Mouse (Mus musculus) liver, embryonic 15.5 days (tissue): ENCODE data around the gene Ctnnbl1. TPM values are rescaled to one million over a fixed set of nuclear protein-coding genes. Genes with fewer than 3 reads are reported as not detected.

Experiments
- ATAC-seq: fragments of 200-750 bp; cut with Nextera tagmentation; 2 replicates; pipeline ENCODE4 v1.8.0; 2017; ENCODE audit warnings: moderate number of reproducible peaks, mild to moderate bottlenecking, moderate library complexity; ENCODE audit not compliant: insufficient read depth
- H3K27ac ChIP-seq: fragments of 300-500 bp; sonication (generic); replicated peaks from 2 replicates; pipeline ENCODE4 v1.5.1; 2015; ENCODE audit warnings: mild to moderate bottlenecking, inconsistent platforms
- H3K27me3 ChIP-seq: fragments of 300-500 bp; sonication (generic); 2 replicates; pipeline ENCODE4 v1.6.1; 2015; ENCODE audit warnings: mild to moderate bottlenecking, inconsistent platforms
- H3K36me3 ChIP-seq: fragments of 300-500 bp; sonication (generic); replicated peaks from 2 replicates; pipeline ENCODE4 v1.6.1; 2015; ENCODE audit warnings: moderate library complexity, mild to moderate bottlenecking, inconsistent platforms
- H3K4me1 ChIP-seq: fragments of 300-500 bp; sonication (generic); replicated peaks from 2 replicates; pipeline ENCODE4 v1.6.1; 2015; ENCODE audit warnings: inconsistent platforms
- H3K4me2 ChIP-seq: fragments of 300-500 bp; sonication (generic); 2 replicates; pipeline ENCODE4 v1.6.1; 2015; ENCODE audit warnings: moderate library complexity, mild to moderate bottlenecking, inconsistent platforms
- H3K4me3 ChIP-seq: fragments of 300-500 bp; sonication (generic); replicated peaks from 2 replicates; pipeline ENCODE4 v1.5.1; 2015; ENCODE audit warnings: mild to moderate bottlenecking, inconsistent platforms
- H3K9ac ChIP-seq: fragments of 300-500 bp; sonication (generic); 2 replicates; pipeline ENCODE4 v1.6.1; 2015; ENCODE audit warnings: moderate library complexity, mild to moderate bottlenecking, inconsistent platforms
- H3K9me3 ChIP-seq: fragments of 300-500 bp; sonication (generic); replicated peaks from 2 replicates; pipeline ENCODE4 v1.6.1; 2016; ENCODE audit warnings: inconsistent platforms
- WGBS: fragments of 180-500 bp; shearing (Covaris S2); methylation state at CpG from one replicate; pipeline ENCODE4 v1.1.7; 2015; ENCODE audit warnings: mixed read lengths; ENCODE audit not compliant: insufficient replicate concordance; 5-methylcytosine and 5-hydroxymethylcytosine counted together
- polyA plus RNA-seq: library from polyadenylated mRNA; unstranded; fragments of >200 nt; fragmentation: Nextera tagmentation; extraction: Ambion mirVana; gene quantifications from 2 replicates; pipeline ENCODE4 v1.2.1, GENCODE M21; 2015

Ctnnbl1 gene
- polyA plus RNA-seq, 1 experiment from 2014 or later, result 20.7 TPM

DNA sequence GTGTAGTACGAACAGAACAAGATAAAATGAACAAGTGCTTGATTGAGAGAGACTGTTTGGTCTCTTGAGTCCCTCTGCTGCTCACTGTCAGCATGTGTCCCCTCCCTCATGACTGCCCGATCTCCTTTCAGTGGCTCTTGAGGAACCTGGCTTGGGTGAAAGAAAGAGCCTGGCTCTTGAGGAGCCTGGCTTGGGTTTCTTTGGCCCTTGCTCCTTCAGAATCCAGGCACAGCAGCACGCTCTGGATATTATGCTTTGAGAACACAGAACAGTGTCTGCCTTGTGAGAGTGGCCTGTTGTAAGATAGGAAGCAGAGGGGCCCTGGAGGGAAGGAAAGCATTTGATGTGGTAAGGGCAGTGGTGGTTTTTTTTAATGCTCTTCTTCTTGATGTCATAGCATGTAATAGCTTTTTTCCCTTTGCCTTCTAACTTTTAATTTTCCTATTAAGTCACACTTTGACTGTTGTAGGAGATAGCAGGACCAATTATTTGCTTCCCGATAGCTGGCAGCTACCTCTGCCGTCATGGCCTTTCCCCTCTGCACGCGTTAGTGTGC is 71.2 kb downstream of the Ctnnbl1 start:
- 0 out of 2 replicates have a peak, but pooled peaks cover 4% of the 10 kb centered on the region for H3K4me1 ChIP-seq
- no peak overlapping the region for H3K4me2 ChIP-seq
- ATAC-seq, result no peak
- H3K4me3 ChIP-seq, result no peak overlapping the region
- no peak overlapping the region for H3K9ac ChIP-seq
- peaks cover 4% of the 10 kb centered on the region; the same call in 1 of the 2 replicates for H3K36me3 ChIP-seq
- no peak overlapping the region for H3K27ac ChIP-seq
- H3K9me3 ChIP-seq, result no peaks in the 10 kb centered on the region
- no peaks in the 10 kb centered on the region for H3K27me3 ChIP-seq
- WGBS, result 69% methylated on average over 7 of the region's 7 CpGs

- Histone ChIP-seq H3K4me2 (no peak overlapping the region), H3K36me3 (peaks cover 4% of the 10 kb centered on the region; the same call in 1 of the 2 replicates), H3K4me3 (no peak overlapping the region), H3K27me3 (no peaks in the 10 kb centered on the region), H3K9me3 (no peaks in the 10 kb centered on the region), H3K4me1 (0 out of 2 replicates have a peak, but pooled peaks cover 4% of the 10 kb centered on the region), H3K9ac (no peak overlapping the region), H3K27ac (no peak overlapping the region)
- ATAC-seq, result no peak
- WGBS, result 70% methylated on average over 6 of the region's 6 CpGs
These were observed 72.1 kb downstream of the Ctnnbl1 start for GRCm38 (mm10) chr2:157809341-157809740.

GRCm38 (mm10) chr2:157810749-157811148 is 73.5 kb downstream of the Ctnnbl1 start:
- Histone ChIP-seq H3K9ac (no peak overlapping the region), H3K4me3 (no peak overlapping the region), H3K4me1 (0 out of 2 replicates have a peak, but pooled peaks cover 4% of the 10 kb centered on the region), H3K27ac (no peak overlapping the region), H3K27me3 (no peaks in the 10 kb centered on the region), H3K4me2 (no peak overlapping the region), H3K36me3 (peaks cover 4% of the 10 kb centered on the region; the same call in 1 of the 2 replicates), H3K9me3 (no peaks in the 10 kb centered on the region)
- ATAC-seq, result no peak
- WGBS, result 85% methylated on average over 1 of the region's 1 CpGs

GRCm38 (mm10) chr2:157813121-157813520 is 75.9 kb downstream of the Ctnnbl1 start:
- Histone ChIP-seq H3K36me3 (peaks cover 4% of the 10 kb centered on the region; the same call in 1 of the 2 replicates), H3K27me3 (no peaks in the 10 kb centered on the region), H3K9me3 (no peaks in the 10 kb centered on the region), H3K4me3 (no peak overlapping the region), H3K4me1 (peaks cover 3% of the 10 kb centered on the region; the same call in 1 of the 2 replicates), H3K27ac (no peak overlapping the region), H3K9ac (no peak overlapping the region), H3K4me2 (no peak overlapping the region)
- 88% methylated on average over 4 of the region's 4 CpGs for WGBS
- no peak for ATAC-seq

GRCm38 (mm10) chr2:157814116-157814964 is 77.1 kb downstream of the Ctnnbl1 start:
- ATAC-seq, result no peak
- Histone ChIP-seq H3K27me3 (no peaks in the 10 kb centered on the region), H3K9me3 (no peaks in the 10 kb centered on the region), H3K36me3 (peaks cover 2% of the 10 kb centered on the region; the same call in 1 of the 2 replicates), H3K4me2 (no peak overlapping the region), H3K27ac (no peak overlapping the region), H3K9ac (no peak overlapping the region), H3K4me3 (no peak overlapping the region), H3K4me1 (peaks cover 5% of the 10 kb centered on the region; the same call in 1 of the 2 replicates)
- WGBS, result 65% methylated on average over 11 of the region's 11 CpGs

- Histone ChIP-seq H3K4me2 (no peak overlapping the region), H3K9ac (no peak overlapping the region), H3K27me3 (no peaks in the 10 kb centered on the region), H3K4me1 (peaks cover 5% of the 10 kb centered on the region; the same call in 1 of the 2 replicates), H3K4me3 (no peak overlapping the region), H3K27ac (no peak overlapping the region), H3K36me3 (peaks cover 5% of the 10 kb centered on the region; the same call in 1 of the 2 replicates), H3K9me3 (no peaks in the 10 kb centered on the region)
- WGBS, result 68% methylated on average over 2 of the region's 2 CpGs
- no peak for ATAC-seq
These were observed 77.7 kb downstream of the Ctnnbl1 start for GRCm38 (mm10) chr2:157814965-157815283.

DNA sequence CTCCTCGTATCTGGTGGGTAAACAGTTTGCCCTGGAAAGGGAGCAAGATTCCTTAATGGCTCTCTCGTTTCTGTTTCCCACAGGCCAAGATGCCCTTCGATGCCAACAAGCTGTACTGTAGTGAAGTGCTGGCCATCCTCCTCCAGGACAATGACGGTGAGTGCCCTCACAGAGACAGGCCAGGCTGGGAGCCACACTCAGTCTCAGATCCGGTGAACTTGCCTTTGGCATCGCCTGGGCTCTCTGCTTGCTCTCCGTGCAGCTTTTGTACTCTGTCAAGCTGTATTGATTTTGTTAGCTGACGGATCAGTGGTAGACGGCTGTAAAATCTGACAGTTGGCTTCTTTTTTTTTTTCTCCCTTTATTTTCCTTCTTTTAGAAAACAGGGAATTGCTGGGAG is 80.5 kb downstream of the Ctnnbl1 start:
- Histone ChIP-seq H3K4me1 (peaks cover 5% of the 10 kb centered on the region; the same call in 1 of the 2 replicates), H3K9ac (no peak overlapping the region), H3K27me3 (no peaks in the 10 kb centered on the region), H3K27ac (no peak overlapping the region), H3K4me2 (no peak overlapping the region), H3K9me3 (no peaks in the 10 kb centered on the region), H3K4me3 (no peak overlapping the region), H3K36me3 (0 out of 2 replicates have a peak, but pooled peaks cover 5% of the 10 kb centered on the region)
- ATAC-seq, result no peak
- WGBS, result 76% methylated on average over 9 of the region's 9 CpGs

DNA sequence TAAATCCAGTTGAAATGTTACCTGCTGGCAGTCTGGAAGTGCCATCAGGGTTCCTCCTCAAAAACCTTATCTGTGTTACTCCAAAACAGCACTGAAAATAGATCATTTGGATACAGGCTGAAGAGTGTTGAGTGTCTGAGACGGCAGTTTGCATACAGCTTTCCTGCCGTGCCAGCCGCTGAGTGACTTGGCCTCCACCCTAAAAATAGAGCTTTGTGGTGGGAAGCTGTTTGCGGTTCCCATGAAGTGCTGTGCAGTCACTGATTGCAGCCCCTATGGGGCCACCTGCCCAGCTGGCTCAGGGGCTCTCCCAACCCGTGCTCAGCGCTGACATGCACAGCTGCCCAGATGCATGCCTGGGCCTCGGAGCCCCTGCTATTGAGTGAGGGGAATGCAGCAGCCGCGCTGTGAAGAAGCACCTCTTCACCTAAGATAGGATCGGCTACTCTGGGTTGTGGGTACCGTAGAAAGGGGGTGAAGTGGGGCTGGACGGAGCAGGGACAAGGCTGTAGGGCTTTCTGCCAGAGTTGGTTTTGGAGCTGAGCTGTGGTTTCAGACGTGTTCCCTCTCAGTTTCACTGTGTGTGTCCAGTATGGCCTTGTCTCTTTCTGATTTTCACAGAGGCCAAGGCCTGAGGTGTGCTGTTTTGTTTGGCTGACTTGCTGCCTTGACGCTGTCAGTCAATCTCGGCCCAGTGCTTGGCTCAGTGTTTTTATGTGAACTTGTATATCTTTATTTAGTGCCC is 81.5 kb downstream of the Ctnnbl1 start:
- Histone ChIP-seq H3K4me2 (no peak overlapping the region), H3K9ac (no peak overlapping the region), H3K4me1 (peaks cover 5% of the 10 kb centered on the region; the same call in 1 of the 2 replicates), H3K36me3 (0 out of 2 replicates have a peak, but pooled peaks cover 5% of the 10 kb centered on the region), H3K27me3 (no peaks in the 10 kb centered on the region), H3K27ac (no peak overlapping the region), H3K4me3 (no peak overlapping the region), H3K9me3 (no peaks in the 10 kb centered on the region)
- 44% methylated on average over 15 of the region's 15 CpGs for WGBS
- no peak for ATAC-seq

DNA sequence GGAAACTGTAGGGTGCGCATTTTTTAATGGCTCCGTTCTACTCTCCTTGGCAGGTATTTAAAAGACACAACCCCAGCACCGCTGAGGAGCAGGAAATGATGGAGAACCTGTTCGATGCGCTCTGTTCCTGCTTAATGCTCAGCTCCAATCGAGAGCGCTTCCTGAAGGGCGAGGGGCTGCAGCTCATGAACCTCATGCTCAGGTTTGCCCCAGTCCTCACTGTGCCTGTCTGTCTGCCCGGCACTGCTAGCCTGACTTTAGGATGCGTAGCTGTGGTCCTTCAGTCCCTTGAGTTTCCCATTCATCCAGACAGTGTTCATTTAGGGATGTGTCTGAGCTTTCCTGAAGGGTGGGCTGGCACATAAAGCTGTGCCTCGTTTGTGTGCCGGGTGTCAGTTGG is 82.2 kb downstream of the Ctnnbl1 start:
- Histone ChIP-seq H3K9ac (no peak overlapping the region), H3K4me3 (no peak overlapping the region), H3K27me3 (no peaks in the 10 kb centered on the region), H3K27ac (no peak overlapping the region), H3K36me3 (0 out of 2 replicates have a peak, but pooled peaks cover 5% of the 10 kb centered on the region), H3K4me1 (peaks cover 5% of the 10 kb centered on the region; the same call in 1 of the 2 replicates), H3K9me3 (no peaks in the 10 kb centered on the region), H3K4me2 (no peak overlapping the region)
- WGBS, result 83% methylated on average over 12 of the region's 12 CpGs
- no peak for ATAC-seq

GRCm38 (mm10) chr2:157821259-157821658 is 84.1 kb downstream of the Ctnnbl1 start:
- Histone ChIP-seq H3K4me1 (peaks cover 5% of the 10 kb centered on the region; the same call in 1 of the 2 replicates), H3K4me2 (no peak overlapping the region), H3K27me3 (no peaks in the 10 kb centered on the region), H3K4me3 (no peak overlapping the region), H3K9me3 (no peaks in the 10 kb centered on the region), H3K36me3 (0 out of 2 replicates have a peak, but pooled peaks cover 5% of the 10 kb centered on the region), H3K9ac (no peak overlapping the region), H3K27ac (no peak overlapping the region)
- ATAC-seq, result no peak
- WGBS, result 77% methylated on average over 4 of the region's 4 CpGs

- Histone ChIP-seq H3K4me1 (no peaks in the 10 kb centered on the region), H3K9me3 (no peaks in the 10 kb centered on the region), H3K4me3 (no peak overlapping the region), H3K27me3 (no peaks in the 10 kb centered on the region), H3K9ac (no peak overlapping the region), H3K27ac (no peak overlapping the region), H3K36me3 (0 out of 2 replicates have a peak, but pooled peaks cover 5% of the 10 kb centered on the region), H3K4me2 (no peak overlapping the region)
- 60% methylated on average over 3 of the region's 3 CpGs for WGBS
- no peak for ATAC-seq
These were observed 86.3 kb downstream of the Ctnnbl1 start for GRCm38 (mm10) chr2:157823456-157823855.
